Mouse (Mus musculus): ENCODE measurements around the gene Med13. TPM values are rescaled to one million over a fixed set of nuclear protein-coding genes. Genes with fewer than 3 reads are reported as not detected.

The Med13 gene
- polyA plus RNA-seq, 2 experiments: 3.7 to 5.0 TPM

DNA sequence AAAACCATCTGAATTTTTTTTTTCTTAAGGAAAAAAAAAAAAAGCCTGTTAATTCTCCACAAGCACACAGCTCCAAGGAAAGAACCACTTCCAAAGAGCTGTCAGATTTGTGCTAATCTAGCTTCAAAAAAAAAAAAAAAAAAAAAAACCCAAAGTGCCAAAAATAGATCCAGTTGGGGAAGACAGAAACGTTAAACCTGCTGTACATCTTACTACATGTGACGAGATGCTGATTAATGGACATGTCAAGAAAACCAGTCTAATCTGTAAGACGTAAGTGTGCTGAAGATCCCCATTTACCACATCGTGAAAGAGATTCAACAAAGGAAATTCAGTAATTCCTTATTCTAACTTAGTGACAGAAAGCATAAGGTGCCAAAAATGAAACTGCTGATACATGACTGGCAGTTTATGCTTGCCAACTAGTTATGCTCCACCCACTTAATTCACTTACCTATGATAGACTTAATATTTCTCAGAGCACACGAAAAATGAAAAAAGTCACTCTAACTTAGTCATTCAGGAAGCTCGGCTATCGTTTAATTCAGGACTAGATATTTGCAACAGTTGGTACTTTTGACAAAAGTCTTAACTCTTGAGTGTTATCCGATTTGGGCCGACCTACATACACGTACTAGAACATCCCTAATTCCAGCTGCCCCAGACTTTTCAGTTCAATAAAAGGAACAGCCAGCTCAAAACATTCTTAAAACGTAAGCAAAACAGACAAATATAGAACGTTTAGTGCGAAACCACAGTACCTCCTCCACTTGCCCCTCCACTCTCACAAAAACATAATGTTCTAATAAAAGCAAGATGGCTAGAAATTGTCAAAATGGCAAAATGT is 1.2 kb downstream of the Med13 start:
- Histone ChIP-seq H3K4me2 (ENCODE audit: low read depth) (peak overlapping the region; percentile 88), H3K36me3 (replicated peaks; ENCODE audit: control insufficient read depth, insufficient read depth, low read depth) (peaks cover 20% of the 10 kb centered on the region), H3K9me3 (ENCODE audit: control insufficient read depth, low read length) (no peaks in the 10 kb centered on the region), H3K27ac (peak overlapping the region; percentile 90), H3K27me3 (ENCODE audit: control insufficient read depth, insufficient read depth, low read length) (no peaks in the 10 kb centered on the region), H3K4me3 (ENCODE audit: insufficient read depth in 1 of 2, low read depth in 2 of 2, low read length in 2 of 2) (peak overlapping the region; percentile 98 to 100), H3K4me1 (replicated peaks; ENCODE audit: control insufficient read depth in 2 of 2, insufficient read depth in 2 of 2, low read length in 1 of 2) (peaks cover 12 to 16% of the 10 kb centered on the region in 2 experiments), H3K9ac (replicated peaks) (peak overlapping the region; percentile 100)
- TF ChIP-seq EP300 (IDR thresholded peaks at IDR 0.05; ENCODE audit: low read depth) (no peak), CTCF (IDR thresholded peaks at IDR 0.05; ENCODE audit: low read depth) (no peak)
- peak; percentile 55 to 66 (median 57) for DNase-seq (ENCODE audit: low read depth in 3 of 3, low spot score in 3 of 3)
- no peak for ATAC-seq (ENCODE audit: insufficient read depth)
- 3% methylated on average over 13 of the region's 13 CpGs for WGBS (ENCODE audit: insufficient replicate concordance)

- Histone ChIP-seq H3K36me3 (replicated peaks; ENCODE audit: control insufficient read depth, insufficient read depth, low read depth) (peaks cover 20% of the 10 kb centered on the region), H3K27ac (no peak overlapping the region), H3K27me3 (ENCODE audit: control insufficient read depth, insufficient read depth, low read length) (no peaks in the 10 kb centered on the region), H3K9ac (replicated peaks) (no peak overlapping the region), H3K4me3 (ENCODE audit: insufficient read depth in 1 of 2, low read depth in 2 of 2, low read length in 2 of 2) (no peak overlapping the region), H3K4me2 (ENCODE audit: low read depth) (peak overlapping the region; percentile 2; the same call in 1 of the 2 replicates), H3K9me3 (ENCODE audit: control insufficient read depth, low read length) (no peaks in the 10 kb centered on the region), H3K4me1 (replicated peaks; ENCODE audit: control insufficient read depth in 2 of 2, insufficient read depth in 2 of 2, low read length in 1 of 2) (peaks cover 12 to 16% of the 10 kb centered on the region in 2 experiments)
- 84% methylated on average over 3 of the region's 3 CpGs for WGBS (ENCODE audit: insufficient replicate concordance)
- TF ChIP-seq CTCF (IDR thresholded peaks at IDR 0.05; ENCODE audit: low read depth) (no peak), EP300 (IDR thresholded peaks at IDR 0.05; ENCODE audit: low read depth) (no peak)
- ATAC-seq (ENCODE audit: insufficient read depth) (no peak), DNase-seq (ENCODE audit: low read depth in 3 of 3, low spot score in 3 of 3) (no peak)
Observed at GRCm38 (mm10) chr11:86353586-86353985, 3.8 kb downstream of the Med13 start.

GRCm38 (mm10) chr11:86351766-86352315 is 5.6 kb downstream of the Med13 start:
- no peak overlapping the region for H3K27ac ChIP-seq
- TF ChIP-seq EP300 (IDR thresholded peaks at IDR 0.05; ENCODE audit: low read depth) (no peak), CTCF (IDR thresholded peaks at IDR 0.05; ENCODE audit: low read depth) (no peak)
- DNase-seq (ENCODE audit: low read depth in 3 of 3, low spot score in 3 of 3): no peak

GRCm38 (mm10) chr11:86350636-86351138 is 6.7 kb downstream of the Med13 start:
- ATAC-seq (ENCODE audit: insufficient read depth) (no peak), DNase-seq (ENCODE audit: low read depth in 3 of 3, low spot score in 3 of 3) (no peak)
- no peaks in the 10 kb centered on the region for H3K27me3 ChIP-seq (ENCODE audit: control insufficient read depth, insufficient read depth, low read length)
- no peak overlapping the region for H3K9ac ChIP-seq (replicated peaks)
- H3K4me2 ChIP-seq (ENCODE audit: low read depth): no peak overlapping the region
- peaks cover 20% of the 10 kb centered on the region for H3K36me3 ChIP-seq (replicated peaks; ENCODE audit: control insufficient read depth, insufficient read depth, low read depth)
- 73% methylated on average over 1 of the region's 1 CpGs for WGBS (ENCODE audit: insufficient replicate concordance)
- no peak overlapping the region for H3K27ac ChIP-seq
- H3K4me1 ChIP-seq (replicated peaks; ENCODE audit: control insufficient read depth in 2 of 2, insufficient read depth in 2 of 2, low read length in 1 of 2): peaks cover 10 to 18% of the 10 kb centered on the region in 2 experiments
- no peaks in the 10 kb centered on the region for H3K9me3 ChIP-seq (ENCODE audit: control insufficient read depth, low read length)
- H3K4me3 ChIP-seq (ENCODE audit: insufficient read depth in 1 of 2, low read depth in 2 of 2, low read length in 2 of 2): no peak overlapping the region
- no peak for TF ChIP-seq CTCF (IDR thresholded peaks at IDR 0.05; ENCODE audit: low read depth)
- TF ChIP-seq EP300 (IDR thresholded peaks at IDR 0.05; ENCODE audit: low read depth): no peak

More at GRCm38 (mm10) chr11:86351766-86352315, 5.6 kb downstream of the Med13 start:
- no peak overlapping the region for H3K4me3 ChIP-seq (ENCODE audit: insufficient read depth in 1 of 2, low read depth in 2 of 2, low read length in 2 of 2)
- no peak for ATAC-seq (ENCODE audit: insufficient read depth)
- H3K9me3 ChIP-seq (ENCODE audit: control insufficient read depth, low read length): no peaks in the 10 kb centered on the region
- H3K27me3 ChIP-seq (ENCODE audit: control insufficient read depth, insufficient read depth, low read length): no peaks in the 10 kb centered on the region
- WGBS (ENCODE audit: insufficient replicate concordance): 66% methylated on average over 3 of the region's 3 CpGs
- H3K4me2 ChIP-seq (ENCODE audit: low read depth): no peak overlapping the region
- H3K36me3 ChIP-seq (replicated peaks; ENCODE audit: control insufficient read depth, insufficient read depth, low read depth): peaks cover 20% of the 10 kb centered on the region
- H3K4me1 ChIP-seq (replicated peaks; ENCODE audit: control insufficient read depth in 2 of 2, insufficient read depth in 2 of 2, low read length in 1 of 2): peaks cover 12 to 18% of the 10 kb centered on the region in 2 experiments
- no peak overlapping the region for H3K9ac ChIP-seq (replicated peaks)

GRCm38 (mm10) chr11:86349325-86349724 is 8.1 kb downstream of the Med13 start:
- Histone ChIP-seq H3K4me2 (ENCODE audit: low read depth) (no peak overlapping the region), H3K27ac (no peak overlapping the region), H3K9me3 (ENCODE audit: control insufficient read depth, low read length) (no peaks in the 10 kb centered on the region), H3K4me3 (ENCODE audit: insufficient read depth in 1 of 2, low read depth in 2 of 2, low read length in 2 of 2) (no peak overlapping the region), H3K27me3 (ENCODE audit: control insufficient read depth, insufficient read depth, low read length) (no peaks in the 10 kb centered on the region), H3K36me3 (replicated peaks; ENCODE audit: control insufficient read depth, insufficient read depth, low read depth) (peaks cover 18% of the 10 kb centered on the region), H3K4me1 (replicated peaks; ENCODE audit: control insufficient read depth in 2 of 2, insufficient read depth in 2 of 2, low read length in 1 of 2) (peaks cover 3 to 12% of the 10 kb centered on the region in 2 experiments; a peak in 3 of 4 replicates), H3K9ac (replicated peaks) (no peak overlapping the region)
- no peak for DNase-seq (ENCODE audit: low read depth in 3 of 3, low spot score in 3 of 3)
- no peak for TF ChIP-seq CTCF (IDR thresholded peaks at IDR 0.05; ENCODE audit: low read depth)
- no peak for TF ChIP-seq EP300 (IDR thresholded peaks at IDR 0.05; ENCODE audit: low read depth)
- WGBS (ENCODE audit: insufficient replicate concordance): 53% methylated on average over 2 of the region's 2 CpGs
- no peak for ATAC-seq (ENCODE audit: insufficient read depth)
